ENCODE assay signal across 17 mouse cellular contexts in genomic region chr11:58588620-58589250, GRCm38 (mm10). TPM values are rescaled to one million over a fixed set of nuclear protein-coding genes. Genes with fewer than 3 reads are reported as not detected.
DNase-seq lines count a peak whose midpoint lies in the region; ATAC-seq lines count a peak whose summit lies in the region.
"Had no signal": no experiment of that assay in that cellular context is flagged by ENCODE, and none has a peak within 500 bp of the region (broad histone marks: within the 10 kb centered on the region; RNA-seq: fewer than 3 reads in every experiment).

No protein-coding gene starts in this region.

- no peak overlapping the region for H3K4me2 ChIP-seq in forebrain, embryonic 11.5 days (ENCODE audit: low read depth, low read length, severe bottlenecking)
- no peak overlapping the region for H3K4me2 ChIP-seq in midbrain, embryonic 11.5 days
- H3K4me2 ChIP-seq in midbrain, embryonic 16.5 days (ENCODE audit: low read length), result no peak overlapping the region
- no peak overlapping the region for H3K4me2 ChIP-seq in forebrain, embryonic 16.5 days (ENCODE audit: low read length)
- H3K4me2 ChIP-seq: embryonic facial prominence, embryonic 12.5 days; heart, embryonic 15.5 days; limb, embryonic 13.5 days had no signal

- H3K4me3 ChIP-seq in forebrain, embryonic 11.5 days (ENCODE audit: low read depth, low read length), result no peak overlapping the region
- H3K4me3 ChIP-seq in forebrain, embryonic 10.5 days, result no peak overlapping the region
- H3K4me3 ChIP-seq in midbrain, embryonic 11.5 days (ENCODE audit: low read depth, low read length), result no peak overlapping the region
- H3K4me3 ChIP-seq in midbrain, embryonic 16.5 days (ENCODE audit: low read depth, low read length), result no peak overlapping the region
- no peak overlapping the region for H3K4me3 ChIP-seq in forebrain, embryonic 16.5 days (replicated peaks; ENCODE audit: low read length)
- H3K4me3 ChIP-seq: embryonic facial prominence, embryonic 12.5 days; heart, embryonic 15.5 days; layer of hippocampus, adult 2 months; limb, embryonic 13.5 days had no signal

- no peak overlapping the region for H3K9ac ChIP-seq in forebrain, embryonic 11.5 days (ENCODE audit: low read length)
- H3K9ac ChIP-seq in midbrain, embryonic 11.5 days (ENCODE audit: low read length), result no peak overlapping the region
- no peak overlapping the region for H3K9ac ChIP-seq in midbrain, embryonic 16.5 days (ENCODE audit: low read depth, low read length)
- H3K9ac ChIP-seq in forebrain, embryonic 16.5 days (replicated peaks; ENCODE audit: low read depth, low read length), result no peak overlapping the region
- H3K9ac ChIP-seq: embryonic facial prominence, embryonic 12.5 days; heart, embryonic 15.5 days; limb, embryonic 13.5 days had no signal

- H3K9me3 ChIP-seq in forebrain, embryonic 11.5 days (ENCODE audit: control insufficient read depth, low read length), result no peaks in the 10 kb centered on the region
- no peaks in the 10 kb centered on the region for H3K9me3 ChIP-seq in forebrain, embryonic 10.5 days
- no peaks in the 10 kb centered on the region for H3K9me3 ChIP-seq in midbrain, embryonic 11.5 days (ENCODE audit: control insufficient read depth, low read length)
- no peaks in the 10 kb centered on the region for H3K9me3 ChIP-seq in midbrain, embryonic 16.5 days (replicated peaks; ENCODE audit: control insufficient read depth, low read length, poor library complexity, severe bottlenecking)
- no peaks in the 10 kb centered on the region for H3K9me3 ChIP-seq in forebrain, embryonic 16.5 days (ENCODE audit: control insufficient read depth, low read length)
- H3K9me3 ChIP-seq: embryonic facial prominence, embryonic 12.5 days; heart, embryonic 15.5 days; megakaryocyte, embryonic 14.5 days had no signal

- DNase-seq in forebrain, embryonic 11.5 days (ENCODE audit: low spot score), result no peak
- no peak for DNase-seq in forebrain, embryonic 10.5 days (ENCODE audit: extremely low spot score, low spot score)
- peak; percentile 35 for DNase-seq in midbrain, embryonic 11.5 days (ENCODE audit: low spot score, missing footprints)
- peak; percentile 39 for DNase-seq in brain, adult 2 months (ENCODE audit: low read depth, low spot score)
- DNase-seq: gastrocnemius, postnatal 25 days had no signal

- no peak overlapping the region for H3K27ac ChIP-seq in forebrain, embryonic 11.5 days (ENCODE audit: low read depth, low read length)
- no peak overlapping the region for H3K27ac ChIP-seq in forebrain, embryonic 10.5 days
- no peak overlapping the region for H3K27ac ChIP-seq in midbrain, embryonic 11.5 days (ENCODE audit: low read depth, low read length)
- H3K27ac ChIP-seq in midbrain, embryonic 16.5 days (ENCODE audit: low read length), result no peak overlapping the region
- H3K27ac ChIP-seq in forebrain, embryonic 16.5 days (ENCODE audit: low read length), result no peak overlapping the region
- H3K27ac ChIP-seq: embryonic facial prominence, embryonic 12.5 days; heart, embryonic 15.5 days; layer of hippocampus, adult 2 months; limb, embryonic 13.5 days had no signal

- ATAC-seq in forebrain, embryonic 11.5 days (replicated peaks; ENCODE audit: low FRiP score), result peak; percentile 44
- peak; percentile 77; the same call in 1 of the 2 replicates for ATAC-seq in midbrain, embryonic 11.5 days (ENCODE audit: low FRiP score)
- no peak for ATAC-seq in midbrain, embryonic 16.5 days
- ATAC-seq in forebrain, embryonic 16.5 days, result peak; percentile 61
- no peak for ATAC-seq in frontal cortex, adult (ENCODE audit: low TSS enrichment)
- ATAC-seq: activated CD4-positive, CD25-positive, alpha-beta regulatory T cell, adult 4 months; CD4-positive, CD25-positive, alpha-beta regulatory T cell, adult 4 months had no signal

- no peaks in the 10 kb centered on the region for H3K36me3 ChIP-seq in forebrain, embryonic 11.5 days (ENCODE audit: control insufficient read depth, insufficient read depth, low read length)
- no peaks in the 10 kb centered on the region for H3K36me3 ChIP-seq in forebrain, embryonic 10.5 days (replicated peaks)
- H3K36me3 ChIP-seq in midbrain, embryonic 11.5 days (ENCODE audit: control insufficient read depth, insufficient read depth, low read length), result no peaks in the 10 kb centered on the region
- H3K36me3 ChIP-seq in midbrain, embryonic 16.5 days (ENCODE audit: control insufficient read depth, insufficient read depth, low read length), result no peaks in the 10 kb centered on the region
- no peaks in the 10 kb centered on the region for H3K36me3 ChIP-seq in forebrain, embryonic 16.5 days (ENCODE audit: control insufficient read depth, insufficient read depth)
- H3K36me3 ChIP-seq: embryonic facial prominence, embryonic 12.5 days; heart, embryonic 15.5 days; limb, embryonic 13.5 days had no signal

- WGBS in forebrain, embryonic 11.5 days, result 64% methylated on average over 3 of the region's 3 CpGs
- 79% methylated on average over 3 of the region's 3 CpGs for WGBS in forebrain, embryonic 10.5 days
- 71% methylated on average over 3 of the region's 3 CpGs for WGBS in midbrain, embryonic 11.5 days
- 60% methylated on average over 3 of the region's 3 CpGs for WGBS in midbrain, embryonic 16.5 days
- WGBS in forebrain, embryonic 16.5 days, result 18% methylated on average over 3 of the region's 3 CpGs

- H3K4me1 ChIP-seq in forebrain, embryonic 11.5 days (replicated peaks; ENCODE audit: control insufficient read depth, insufficient read depth, low read length), result no peaks in the 10 kb centered on the region; the same call in 1 of the 2 replicates
- H3K4me1 ChIP-seq in forebrain, embryonic 10.5 days, result peaks cover 5% of the 10 kb centered on the region; the same call in 1 of the 2 replicates
- H3K4me1 ChIP-seq in midbrain, embryonic 11.5 days (ENCODE audit: control insufficient read depth, insufficient read depth, low read length), result no peaks in the 10 kb centered on the region
- no peaks in the 10 kb centered on the region for H3K4me1 ChIP-seq in midbrain, embryonic 16.5 days (ENCODE audit: control insufficient read depth, insufficient read depth, low read length)
- H3K4me1 ChIP-seq in forebrain, embryonic 16.5 days (replicated peaks; ENCODE audit: control insufficient read depth, insufficient read depth, low read length), result no peaks in the 10 kb centered on the region; the same call in 1 of the 2 replicates
- H3K4me1 ChIP-seq: embryonic facial prominence, embryonic 12.5 days; heart, embryonic 15.5 days; limb, embryonic 13.5 days had no signal

- no peaks in the 10 kb centered on the region for H3K27me3 ChIP-seq in forebrain, embryonic 11.5 days (ENCODE audit: control insufficient read depth, insufficient read depth, low read length)
- H3K27me3 ChIP-seq in forebrain, embryonic 10.5 days (ENCODE audit: poor library complexity, severe bottlenecking), result no peaks in the 10 kb centered on the region
- H3K27me3 ChIP-seq in midbrain, embryonic 11.5 days (ENCODE audit: control insufficient read depth, insufficient read depth, low read length), result no peaks in the 10 kb centered on the region
- H3K27me3 ChIP-seq in midbrain, embryonic 16.5 days (ENCODE audit: control insufficient read depth, insufficient read depth, low read depth, low read length), result no peaks in the 10 kb centered on the region
- no peaks in the 10 kb centered on the region; the same call in 1 of the 2 replicates for H3K27me3 ChIP-seq in forebrain, embryonic 16.5 days (replicated peaks; ENCODE audit: control insufficient read depth, insufficient read depth, low read length)
- H3K27me3 ChIP-seq: embryonic facial prominence, embryonic 12.5 days; heart, embryonic 15.5 days; limb, embryonic 13.5 days had no signal

RNA-seq across cellular contexts. Expression of gene Olfr324, which starts 6.2 kb away (rescaled TPM):
- polyA plus RNA-seq in forebrain, embryonic 11.5 days (2014; fragmentation: Nextera tagmentation; extraction: Ambion mirVana), result not detected in 2 replicates
- polyA plus RNA-seq in forebrain, embryonic 10.5 days (2016; fragmentation: Nextera tagmentation; extraction: Ambion mirVana), result not detected in 2 replicates
- not detected in 2 replicates for polyA plus RNA-seq in midbrain, embryonic 11.5 days (2014; fragmentation: Nextera tagmentation; extraction: Ambion mirVana)
- polyA plus RNA-seq in midbrain, embryonic 16.5 days (2015; fragmentation: Nextera tagmentation; extraction: Ambion mirVana), result 0.05 and 0.10 TPM in 2 replicates
- not detected in 2 replicates for polyA plus RNA-seq in forebrain, embryonic 16.5 days (2015; fragmentation: Nextera tagmentation; extraction: Ambion mirVana)
- polyA plus RNA-seq: activated CD4-positive, CD25-positive, alpha-beta regulatory T cell, adult 4 months; CD4-positive, CD25-positive, alpha-beta regulatory T cell, adult 4 months; embryonic facial prominence, embryonic 12.5 days; heart, embryonic 15.5 days; limb, embryonic 13.5 days; lung, adult 2 months; testis, adult 2 months had no signal

RNA-seq across cellular contexts. Expression of gene Olfr325, which starts 11.2 kb away (rescaled TPM):
- polyA plus RNA-seq in forebrain, embryonic 11.5 days (2014; fragmentation: Nextera tagmentation; extraction: Ambion mirVana), result not detected in 2 replicates
- not detected in 2 replicates for polyA plus RNA-seq in forebrain, embryonic 10.5 days (2016; fragmentation: Nextera tagmentation; extraction: Ambion mirVana)
- not detected in 2 replicates for polyA plus RNA-seq in midbrain, embryonic 11.5 days (2014; fragmentation: Nextera tagmentation; extraction: Ambion mirVana)
- not detected in 2 replicates for polyA plus RNA-seq in midbrain, embryonic 16.5 days (2015; fragmentation: Nextera tagmentation; extraction: Ambion mirVana)
- not detected in 2 replicates for polyA plus RNA-seq in forebrain, embryonic 16.5 days (2015; fragmentation: Nextera tagmentation; extraction: Ambion mirVana)
- polyA plus RNA-seq: activated CD4-positive, CD25-positive, alpha-beta regulatory T cell, adult 4 months; CD4-positive, CD25-positive, alpha-beta regulatory T cell, adult 4 months; embryonic facial prominence, embryonic 12.5 days; heart, embryonic 15.5 days; limb, embryonic 13.5 days; lung, adult 2 months had no signal

RNA-seq across cellular contexts. Expression of gene Olfr224, which starts 18.4 kb away (rescaled TPM):
- not detected in 2 replicates for polyA plus RNA-seq in forebrain, embryonic 11.5 days (2014; fragmentation: Nextera tagmentation; extraction: Ambion mirVana)
- polyA plus RNA-seq in forebrain, embryonic 10.5 days (2016; fragmentation: Nextera tagmentation; extraction: Ambion mirVana), result not detected in 2 replicates
- polyA plus RNA-seq in midbrain, embryonic 11.5 days (2014; fragmentation: Nextera tagmentation; extraction: Ambion mirVana), result not detected in 2 replicates
- polyA plus RNA-seq in midbrain, embryonic 16.5 days (2015; fragmentation: Nextera tagmentation; extraction: Ambion mirVana), result not detected in 2 replicates
- polyA plus RNA-seq in forebrain, embryonic 16.5 days (2015; fragmentation: Nextera tagmentation; extraction: Ambion mirVana), result not detected in 2 replicates
- polyA plus RNA-seq: activated CD4-positive, CD25-positive, alpha-beta regulatory T cell, adult 4 months; embryonic facial prominence, embryonic 12.5 days; limb, embryonic 13.5 days; testis, adult 2 months had no signal

RNA-seq across cellular contexts. Expression of gene 2210407C18Rik, which starts 27.1 kb away (rescaled TPM):
- not detected in 2 replicates for polyA plus RNA-seq in forebrain, embryonic 11.5 days (2014; fragmentation: Nextera tagmentation; extraction: Ambion mirVana)
- polyA plus RNA-seq in forebrain, embryonic 10.5 days (2016; fragmentation: Nextera tagmentation; extraction: Ambion mirVana), result not detected in 2 replicates
- polyA plus RNA-seq in midbrain, embryonic 11.5 days (2014; fragmentation: Nextera tagmentation; extraction: Ambion mirVana), result not detected in 2 replicates
- not detected in 2 replicates for polyA plus RNA-seq in midbrain, embryonic 16.5 days (2015; fragmentation: Nextera tagmentation; extraction: Ambion mirVana)
- polyA plus RNA-seq in forebrain, embryonic 16.5 days (2015; fragmentation: Nextera tagmentation; extraction: Ambion mirVana), result not detected in 2 replicates
- polyA plus RNA-seq: activated CD4-positive, CD25-positive, alpha-beta regulatory T cell, adult 4 months; CD4-positive, CD25-positive, alpha-beta regulatory T cell, adult 4 months; embryonic facial prominence, embryonic 12.5 days; heart, embryonic 15.5 days; limb, embryonic 13.5 days; lung, adult 2 months; testis, adult 2 months had no signal

RNA-seq across cellular contexts. Expression of gene Olfr328, which starts 33.3 kb away (rescaled TPM):
- polyA plus RNA-seq in forebrain, embryonic 11.5 days (2014; fragmentation: Nextera tagmentation; extraction: Ambion mirVana), result 0.07 and 0.12 TPM in 2 replicates
- polyA plus RNA-seq in forebrain, embryonic 10.5 days (2016; fragmentation: Nextera tagmentation; extraction: Ambion mirVana), result not detected in 2 replicates
- polyA plus RNA-seq in midbrain, embryonic 11.5 days (2014; fragmentation: Nextera tagmentation; extraction: Ambion mirVana), result 0.04 TPM in 1 of 2 replicates, not detected in the other
- 0.07 TPM in 1 of 2 replicates, not detected in the other for polyA plus RNA-seq in midbrain, embryonic 16.5 days (2015; fragmentation: Nextera tagmentation; extraction: Ambion mirVana)
- not detected in 2 replicates for polyA plus RNA-seq in forebrain, embryonic 16.5 days (2015; fragmentation: Nextera tagmentation; extraction: Ambion mirVana)
- polyA plus RNA-seq: activated CD4-positive, CD25-positive, alpha-beta regulatory T cell, adult 4 months; CD4-positive, CD25-positive, alpha-beta regulatory T cell, adult 4 months; heart, embryonic 15.5 days; lung, adult 2 months; testis, adult 2 months had no signal

Comparison
In these comparisons a context has a peak if more than half of its experiments do, and no peak if none do; other contexts are left out.
1. ATAC-seq: peak in forebrain, embryonic 11.5 days (single experiment), midbrain, embryonic 11.5 days (single experiment) and forebrain, embryonic 16.5 days (single experiment); none in midbrain, embryonic 16.5 days (single experiment) and frontal cortex, adult (single experiment).
2. DNase-seq: peak in midbrain, embryonic 11.5 days (single experiment) and brain, adult 2 months (single experiment); none in forebrain, embryonic 11.5 days (single experiment) and forebrain, embryonic 10.5 days (single experiment).